Mouse (Mus musculus): ENCODE results near the gene Ifi204.
"Not testable (repeated sequence)": the region's sequence is repeated elsewhere in the genome, so short reads cannot be mapped to it uniquely, and the experiment has no call there.

- not testable (repeated sequence) for TF ChIP-seq POLR2A (IDR thresholded peaks at IDR 0.05; ENCODE audit: borderline replicate concordance, control insufficient read depth, low read depth, low read length); CTCF (IDR thresholded peaks at IDR 0.05; ENCODE audit: control insufficient read depth, insufficient read depth, low read length)
Measured at GRCm38 (mm10) chr1:173801791-173802190, 35.0 kb upstream of the Ifi204 start.
